In genomic region chr3:90613461-90614147, GRCm38 (mm10) we compare ENCODE assay signal across 9 mouse cellular contexts. TPM values are rescaled to one million over a fixed set of nuclear protein-coding genes. Genes with fewer than 3 reads are reported as not detected.
DNase-seq lines count a peak whose midpoint lies in the region; ATAC-seq and TF ChIP-seq lines count a peak whose summit lies in the region.
"Had no signal": no experiment of that assay in that cellular context is flagged by ENCODE, and none has a peak within 500 bp of the region (broad histone marks: within the 10 kb centered on the region; RNA-seq: fewer than 3 reads in every experiment).

No protein-coding gene starts in this region.

- H3K4me1 ChIP-seq in lung, embryonic 14.5 days (ENCODE audit: insufficient read depth) = no peaks in the 10 kb centered on the region; the same call in 1 of the 2 replicates
- peaks cover 25% of the 10 kb centered on the region for H3K4me1 ChIP-seq in embryonic facial prominence, embryonic 13.5 days
- peaks cover 23% of the 10 kb centered on the region for H3K4me1 ChIP-seq in intestine, embryonic 16.5 days (ENCODE audit: control insufficient read depth, insufficient read depth, low read length)
- H3K4me1 ChIP-seq in neural tube, embryonic 14.5 days (ENCODE audit: control insufficient read depth, insufficient read depth, low read length) = no peaks in the 10 kb centered on the region; the same call in 1 of the 2 replicates

- no peak for TF ChIP-seq CTCF in lung, embryonic 14.5 days (IDR thresholded peaks at IDR 0.05; ENCODE audit: low read depth)

- no peaks in the 10 kb centered on the region for H3K27me3 ChIP-seq in lung, embryonic 14.5 days (ENCODE audit: insufficient read depth, low read length)
- no peaks in the 10 kb centered on the region for H3K27me3 ChIP-seq in embryonic facial prominence, embryonic 13.5 days
- H3K27me3 ChIP-seq in intestine, embryonic 16.5 days (replicated peaks; ENCODE audit: control insufficient read depth, insufficient read depth, low read length) = no peaks in the 10 kb centered on the region
- H3K27me3 ChIP-seq in neural tube, embryonic 14.5 days (ENCODE audit: control insufficient read depth, insufficient read depth, low read length) = no peaks in the 10 kb centered on the region

- no peaks in the 10 kb centered on the region for H3K9me3 ChIP-seq in lung, embryonic 14.5 days (ENCODE audit: low read depth, low read length)
- H3K9me3 ChIP-seq in embryonic facial prominence, embryonic 13.5 days = no peaks in the 10 kb centered on the region
- no peaks in the 10 kb centered on the region for H3K9me3 ChIP-seq in intestine, embryonic 16.5 days (ENCODE audit: control insufficient read depth, low read length)
- no peaks in the 10 kb centered on the region for H3K9me3 ChIP-seq in neural tube, embryonic 14.5 days (ENCODE audit: control insufficient read depth, low read length)

- WGBS in lung, embryonic 14.5 days = 57% methylated on average over 7 of the region's 7 CpGs
- WGBS in embryonic facial prominence, embryonic 13.5 days = 45% methylated on average over 7 of the region's 7 CpGs
- 69% methylated on average over 7 of the region's 7 CpGs for WGBS in intestine, embryonic 16.5 days
- 75% methylated on average over 7 of the region's 7 CpGs for WGBS in neural tube, embryonic 14.5 days

- peak overlapping the region; percentile 32 for H3K4me3 ChIP-seq in lung, embryonic 14.5 days (ENCODE audit: low read depth, low read length)
- H3K4me3 ChIP-seq in embryonic facial prominence, embryonic 13.5 days = peak overlapping the region; percentile 43
- H3K4me3 ChIP-seq in intestine, embryonic 16.5 days (ENCODE audit: low read length) = peak overlapping the region; percentile 51
- H3K4me3 ChIP-seq in neural tube, embryonic 14.5 days (ENCODE audit: low read depth, low read length) = no peak overlapping the region

- H3K36me3 ChIP-seq in lung, embryonic 14.5 days (ENCODE audit: insufficient read depth) = no peaks in the 10 kb centered on the region
- H3K36me3 ChIP-seq in embryonic facial prominence, embryonic 13.5 days = no peaks in the 10 kb centered on the region
- no peaks in the 10 kb centered on the region for H3K36me3 ChIP-seq in intestine, embryonic 16.5 days (ENCODE audit: control insufficient read depth, insufficient read depth, low read length)
- no peaks in the 10 kb centered on the region for H3K36me3 ChIP-seq in neural tube, embryonic 14.5 days (ENCODE audit: control insufficient read depth, insufficient read depth, low read length)

- no peak overlapping the region for H3K27ac ChIP-seq in lung, embryonic 14.5 days (ENCODE audit: low read depth)
- 0 out of 2 replicates have a peak overlapping the region, but pooled peaks have one; percentile 8 for H3K27ac ChIP-seq in embryonic facial prominence, embryonic 13.5 days
- peak overlapping the region; percentile 82 for H3K27ac ChIP-seq in intestine, embryonic 16.5 days (ENCODE audit: low read length)
- no peak overlapping the region for H3K27ac ChIP-seq in neural tube, embryonic 14.5 days (ENCODE audit: low read depth, low read length)

- H3K4me2 ChIP-seq in lung, embryonic 14.5 days = peak overlapping the region; percentile 67
- H3K4me2 ChIP-seq in embryonic facial prominence, embryonic 13.5 days = peak overlapping the region; percentile 78
- peak overlapping the region; percentile 86 for H3K4me2 ChIP-seq in intestine, embryonic 16.5 days (ENCODE audit: low read depth, low read length)
- peak overlapping the region; percentile 51; the same call in 1 of the 2 replicates for H3K4me2 ChIP-seq in neural tube, embryonic 14.5 days (ENCODE audit: low read depth, low read length)

- DNase-seq in lung, embryonic 14.5 days = no peak
- DNase-seq in lung, postnatal 10 days = no peak
- DNase-seq in right cerebral cortex, adult 18-20 months = no peak
- DNase-seq in right cerebral cortex, postnatal 25 days = no peak
- DNase-seq in spleen, adult 12 weeks (ENCODE audit: low spot score) = no peak

- peak overlapping the region; percentile 50; the same call in 1 of the 2 replicates for H3K9ac ChIP-seq in lung, embryonic 14.5 days
- H3K9ac ChIP-seq in embryonic facial prominence, embryonic 13.5 days = peak overlapping the region; percentile 64; the same call in 1 of the 2 replicates
- H3K9ac ChIP-seq in intestine, embryonic 16.5 days (ENCODE audit: low read depth, low read length) = peak overlapping the region; percentile 67
- no peak overlapping the region for H3K9ac ChIP-seq in neural tube, embryonic 14.5 days (replicated peaks; ENCODE audit: low read depth, low read length)

- ATAC-seq in lung, embryonic 14.5 days (ENCODE audit: insufficient read depth) = 0 out of 2 replicates have a peak, but pooled peaks have one; percentile 9
- no peak for ATAC-seq in embryonic facial prominence, embryonic 13.5 days (ENCODE audit: insufficient number of reproducible peaks, insufficient read depth, low FRiP score, low TSS enrichment, low read depth)
- ATAC-seq in intestine, embryonic 16.5 days = peak; percentile 5; the same call in 1 of the 2 replicates
- ATAC-seq in neural tube, embryonic 14.5 days (ENCODE audit: low read depth) = no peak

RNA-seq across cellular contexts. Expression of gene S100a6, which starts 0.9 kb away (rescaled TPM):
- polyA plus RNA-seq in lung, embryonic 14.5 days (2014; fragmentation: Nextera tagmentation; extraction: Ambion mirVana) = 84.2 and 100 TPM in 2 replicates
- polyA plus RNA-seq in embryonic facial prominence, embryonic 13.5 days (2015; fragmentation: Nextera tagmentation; extraction: Ambion mirVana) = 89.9 and 97.9 TPM in 2 replicates
- 376 and 422 TPM in 2 replicates for polyA plus RNA-seq in intestine, embryonic 16.5 days (2015; fragmentation: Nextera tagmentation; extraction: Ambion mirVana)
- polyA plus RNA-seq in neural tube, embryonic 14.5 days (2014; fragmentation: Nextera tagmentation; extraction: Ambion mirVana) = 11.8 and 27.5 TPM in 2 replicates

RNA-seq across cellular contexts. Expression of gene S100a5, which starts 5.3 kb away (rescaled TPM):
- not detected in 2 replicates for polyA plus RNA-seq in lung, embryonic 14.5 days (2014; fragmentation: Nextera tagmentation; extraction: Ambion mirVana)
- polyA plus RNA-seq in embryonic facial prominence, embryonic 13.5 days (2015; fragmentation: Nextera tagmentation; extraction: Ambion mirVana) = not detected in 2 replicates
- polyA plus RNA-seq in intestine, embryonic 16.5 days (2015; fragmentation: Nextera tagmentation; extraction: Ambion mirVana) = 13.2 and 16.0 TPM in 2 replicates
- polyA plus RNA-seq in neural tube, embryonic 14.5 days (2014; fragmentation: Nextera tagmentation; extraction: Ambion mirVana) = not detected in 2 replicates
- polyA plus RNA-seq: large intestine, adult 2 months had no signal

RNA-seq across cellular contexts. Expression of gene S100a4, which starts 10.0 kb away (rescaled TPM):
- 3.1 and 3.7 TPM in 2 replicates for polyA plus RNA-seq in lung, embryonic 14.5 days (2014; fragmentation: Nextera tagmentation; extraction: Ambion mirVana)
- polyA plus RNA-seq in embryonic facial prominence, embryonic 13.5 days (2015; fragmentation: Nextera tagmentation; extraction: Ambion mirVana) = 18.8 and 19.2 TPM in 2 replicates
- 3.6 and 4.0 TPM in 2 replicates for polyA plus RNA-seq in intestine, embryonic 16.5 days (2015; fragmentation: Nextera tagmentation; extraction: Ambion mirVana)
- 1.2 TPM in 1 of 2 replicates, not detected in the other for polyA plus RNA-seq in neural tube, embryonic 14.5 days (2014; fragmentation: Nextera tagmentation; extraction: Ambion mirVana)

RNA-seq across cellular contexts. Expression of gene Gm42674, which starts 11.9 kb away (rescaled TPM):
- polyA plus RNA-seq in lung, embryonic 14.5 days (2014; fragmentation: Nextera tagmentation; extraction: Ambion mirVana) = not detected in 2 replicates
- not detected in 2 replicates for polyA plus RNA-seq in embryonic facial prominence, embryonic 13.5 days (2015; fragmentation: Nextera tagmentation; extraction: Ambion mirVana)
- polyA plus RNA-seq in intestine, embryonic 16.5 days (2015; fragmentation: Nextera tagmentation; extraction: Ambion mirVana) = not detected in 2 replicates
- not detected in 2 replicates for polyA plus RNA-seq in neural tube, embryonic 14.5 days (2014; fragmentation: Nextera tagmentation; extraction: Ambion mirVana)
- polyA plus RNA-seq: large intestine, adult 2 months had no signal

RNA-seq across cellular contexts. Expression of gene S100a2, which starts 23.6 kb away (rescaled TPM):
- polyA plus RNA-seq in lung, embryonic 14.5 days (2014; fragmentation: Nextera tagmentation; extraction: Ambion mirVana) = not detected in 2 replicates
- polyA plus RNA-seq in embryonic facial prominence, embryonic 13.5 days (2015; fragmentation: Nextera tagmentation; extraction: Ambion mirVana) = not detected in 2 replicates
- polyA plus RNA-seq in intestine, embryonic 16.5 days (2015; fragmentation: Nextera tagmentation; extraction: Ambion mirVana) = not detected in 2 replicates
- not detected in 2 replicates for polyA plus RNA-seq in neural tube, embryonic 14.5 days (2014; fragmentation: Nextera tagmentation; extraction: Ambion mirVana)
- polyA plus RNA-seq: large intestine, adult 2 months had no signal

Comparison
In these comparisons a context has a peak if more than half of its experiments do, and no peak if none do; other contexts are left out.
1. ATAC-seq: peak in lung, embryonic 14.5 days (single experiment) and intestine, embryonic 16.5 days (single experiment); none in embryonic facial prominence, embryonic 13.5 days (single experiment) and neural tube, embryonic 14.5 days (single experiment).
2. H3K27ac ChIP-seq: peak in embryonic facial prominence, embryonic 13.5 days (single experiment) and intestine, embryonic 16.5 days (single experiment); none in lung, embryonic 14.5 days (single experiment) and neural tube, embryonic 14.5 days (single experiment).
3. RNA of gene S100a5, which starts 5.3 kb away (polyA plus RNA-seq): 13.2 to 16.0 TPM in intestine, embryonic 16.5 days; not detected in embryonic facial prominence, embryonic 13.5 days, not detected in lung, embryonic 14.5 days and not detected in neural tube, embryonic 14.5 days; every median in the first group is over 10 times any median in the second.
4. Peak in every context shown above with its lines, with median percentiles within 50 percentile points of each other: H3K4me2 ChIP-seq.